Mouse (Mus musculus) small intestine, adult 2 months (tissue): Measurements from ENCODE around the gene Tsc2. TPM values are rescaled to one million over a fixed set of nuclear protein-coding genes. Genes with fewer than 3 reads are reported as not detected.
A peak's percentile ranks its signal among the peaks of the same experiment; 100 is the strongest.

ENCODE experiments used
- H3K27ac ChIP-seq: fragments of 200-500 bp; 2 replicates; pipeline ENCODE4 v1.5.1; 2012; ENCODE audit warnings: low read depth, low read length, control low read depth, inconsistent platforms; ENCODE audit not compliant: insufficient read depth
- H3K27me3 ChIP-seq: fragments of 200-500 bp; 2 replicates; pipeline ENCODE4 v1.6.1; 2012; ENCODE audit warnings: mild to moderate bottlenecking, moderate library complexity, low read length, inconsistent platforms; ENCODE audit not compliant: control insufficient read depth, insufficient read depth
- H3K36me3 ChIP-seq: fragments of 200-500 bp; 2 replicates; pipeline ENCODE4 v1.6.1; 2012; ENCODE audit warnings: mild to moderate bottlenecking, low read length, control low read depth, inconsistent platforms; ENCODE audit not compliant: control insufficient read depth, insufficient read depth
- H3K4me1 ChIP-seq: fragments of 200-500 bp; 2 replicates; pipeline ENCODE4 v1.6.1; 2012; ENCODE audit warnings: low read length, inconsistent platforms, mixed read lengths; ENCODE audit not compliant: control insufficient read depth, insufficient read depth, insufficient read length
- H3K4me3 ChIP-seq: fragments of 200-500 bp; 2 replicates; pipeline ENCODE4 v1.5.1; 2012; ENCODE audit warnings: low read depth, mild to moderate bottlenecking, control low read depth, inconsistent platforms, low read length, moderate library complexity
- CTCF ChIP-seq: fragments of 200-500 bp; IDR thresholded peaks from 2 replicates; pipeline ENCODE4 v1.5.1; 2012; ENCODE audit warnings: low read depth, mild to moderate bottlenecking, control low read depth, inconsistent platforms, low read length, moderate library complexity, mixed read lengths; ENCODE audit not compliant: insufficient replicate concordance, insufficient read length; ENCODE audit errors: extremely low read depth
- POLR2A ChIP-seq: fragments of 200-500 bp; IDR thresholded peaks from 2 replicates; pipeline ENCODE4 v1.6.1; 2012; ENCODE audit warnings: low read depth, mild to moderate bottlenecking, control low read depth, inconsistent platforms, low read length, moderate library complexity
- WGBS: fragments of 180-500 bp; shearing (Covaris S2); methylation state at CpG from one replicate; pipeline ENCODE4 v1.1.7; 2018; 5-methylcytosine and 5-hydroxymethylcytosine counted together
- polyA plus RNA-seq: library from polyadenylated mRNA; depleted of rRNA; stranded (reverse); fragments of >200 nt; gene quantifications from 2 replicates; pipeline ENCODE4 v1.2.3, GENCODE M21; 2012; rRNA removed

The Tsc2 gene
- polyA plus RNA-seq, 1 experiment, result 83.5 TPM

GRCm38 (mm10) chr17:24546234-24546633 is 86.2 kb downstream of the Tsc2 start:
- no peak overlapping the region for H3K4me3 ChIP-seq
- no peaks in the 10 kb centered on the region for H3K27me3 ChIP-seq
- 27% methylated on average over 3 of the region's 3 CpGs for WGBS
- peak overlapping the region; percentile 78 for H3K27ac ChIP-seq
- H3K36me3 ChIP-seq, result no peaks in the 10 kb centered on the region
- H3K4me1 ChIP-seq, result peaks cover 12% of the 10 kb centered on the region
- TF ChIP-seq CTCF, result no peak
- no peak for TF ChIP-seq POLR2A

Other genes starting within 250 kb of the Tsc2 start
- gene Rnps1, start 218.1 kb downstream of the Tsc2 start, polyA plus RNA-seq, result 44.2 and 76.7 TPM in 2 replicates
- 52.7 and 97.7 TPM in 2 replicates for gene Eci1, start 206.0 kb downstream of the Tsc2 start, polyA plus RNA-seq
- gene Dnase1l2, start 189.5 kb downstream of the Tsc2 start, polyA plus RNA-seq, result 2.9 and 4.8 TPM in 2 replicates
- 52.9 and 74.5 TPM in 2 replicates for gene E4f1, start 162.3 kb downstream of the Tsc2 start, polyA plus RNA-seq
- gene Pgp, start 162.2 kb downstream of the Tsc2 start, polyA plus RNA-seq, result 130 and 178 TPM in 2 replicates
- 0.77 and 2.3 TPM in 2 replicates for gene Bricd5, start 158.7 kb downstream of the Tsc2 start, polyA plus RNA-seq
- 16.9 and 33.7 TPM in 2 replicates for gene Mlst8, start 153.6 kb downstream of the Tsc2 start, polyA plus RNA-seq
- 0.50 and 0.77 TPM in 2 replicates for gene Caskin1, start 144.0 kb downstream of the Tsc2 start, polyA plus RNA-seq
- gene Traf7, start 104.7 kb downstream of the Tsc2 start, polyA plus RNA-seq, result 75.8 and 113 TPM in 2 replicates
- 1.2 and 6.1 TPM in 2 replicates for gene Rab26, start 98.4 kb downstream of the Tsc2 start, polyA plus RNA-seq
- 26.1 and 31.9 TPM in 2 replicates for gene Pkd1, start 82.8 kb downstream of the Tsc2 start, polyA plus RNA-seq
- gene Nthl1, start 50 bp upstream of the Tsc2 start, polyA plus RNA-seq, result 6.0 and 7.2 TPM in 2 replicates
- gene Slc9a3r2, start 17.7 kb upstream of the Tsc2 start, polyA plus RNA-seq, result 35.6 and 44.9 TPM in 2 replicates
- 2.0 and 6.5 TPM in 2 replicates for gene Npw, start 25.8 kb upstream of the Tsc2 start, polyA plus RNA-seq
- 41.1 and 85.8 TPM in 2 replicates for gene Zfp598, start 37.1 kb upstream of the Tsc2 start, polyA plus RNA-seq
- 1.2 and 1.3 TPM in 2 replicates for gene Syngr3, start 57.3 kb upstream of the Tsc2 start, polyA plus RNA-seq
- 22.8 and 35.9 TPM in 2 replicates for gene Gfer, start 63.5 kb upstream of the Tsc2 start, polyA plus RNA-seq
- 57.7 and 115 TPM in 2 replicates for gene Noxo1, start 63.6 kb upstream of the Tsc2 start, polyA plus RNA-seq
- gene Tbl3, start 75.0 kb upstream of the Tsc2 start, polyA plus RNA-seq, result 26.0 and 49.6 TPM in 2 replicates
- gene Rnf151, start 85.4 kb upstream of the Tsc2 start, polyA plus RNA-seq, result 0.19 TPM in 1 of 2 replicates, not detected in the other
- gene Rps2, start 85.5 kb upstream of the Tsc2 start, polyA plus RNA-seq, result 1,627 and 2,207 TPM in 2 replicates
- 384 and 403 TPM in 2 replicates for gene Ndufb10, start 91.8 kb upstream of the Tsc2 start, polyA plus RNA-seq
- gene Rpl3l, start 95.2 kb upstream of the Tsc2 start, polyA plus RNA-seq, result 0.11 and 0.19 TPM in 2 replicates
- gene Msrb1, start 104.0 kb upstream of the Tsc2 start, polyA plus RNA-seq, result 29.5 and 54.2 TPM in 2 replicates
- gene Hs3st6, start 120.4 kb upstream of the Tsc2 start, polyA plus RNA-seq, result 1.7 and 2.8 TPM in 2 replicates
- gene Meiob, start 171.7 kb upstream of the Tsc2 start, polyA plus RNA-seq, result not detected in 2 replicates
- 352 and 372 TPM in 2 replicates for gene Hagh, start 207.5 kb upstream of the Tsc2 start, polyA plus RNA-seq
- 65.2 and 108 TPM in 2 replicates for gene Fahd1, start 217.7 kb upstream of the Tsc2 start, polyA plus RNA-seq
- 0.42 and 1.4 TPM in 2 replicates for gene Igfals, start 233.4 kb upstream of the Tsc2 start, polyA plus RNA-seq